Mouse (Mus musculus) limb, embryonic 12.5 days (tissue): Measurements from ENCODE around the gene Shh. TPM values are rescaled to one million over a fixed set of nuclear protein-coding genes. Genes with fewer than 3 reads are reported as not detected.
A peak's percentile ranks its signal among the peaks of the same experiment; 100 is the strongest.

ENCODE experiments used
- ATAC-seq: fragments of 200-750 bp; cut with Nextera tagmentation; 2 replicates; pipeline ENCODE4 v1.8.0; 2017; ENCODE audit warnings: low read depth, moderate TSS enrichment; ENCODE audit not compliant: insufficient number of reproducible peaks, insufficient read depth, low FRiP score, low TSS enrichment
- H3K27ac ChIP-seq: fragments of 300-500 bp; sonication (generic); 2 replicates; pipeline ENCODE4 v1.5.1; 2016; ENCODE audit warnings: mild to moderate bottlenecking, moderate library complexity
- H3K27me3 ChIP-seq: fragments of 300-500 bp; sonication (generic); 2 replicates; pipeline ENCODE4 v1.6.1; 2016; ENCODE audit warnings: mild to moderate bottlenecking, moderate library complexity
- H3K36me3 ChIP-seq: fragments of 300-500 bp; sonication (generic); 2 replicates; pipeline ENCODE4 v1.6.1; 2016; ENCODE audit warnings: mild to moderate bottlenecking, moderate library complexity
- H3K4me1 ChIP-seq: fragments of 300-500 bp; sonication (generic); replicated peaks from 2 replicates; pipeline ENCODE4 v1.6.1; 2016
- H3K4me2 ChIP-seq: fragments of 300-500 bp; sonication (generic); 2 replicates; pipeline ENCODE4 v1.6.1; 2016; ENCODE audit warnings: mild to moderate bottlenecking, moderate library complexity
- H3K4me3 ChIP-seq: fragments of 300-500 bp; sonication (generic); replicated peaks from 2 replicates; pipeline ENCODE4 v1.5.1; 2016; ENCODE audit warnings: mild to moderate bottlenecking
- H3K9ac ChIP-seq: fragments of 300-500 bp; sonication (generic); replicated peaks from 2 replicates; pipeline ENCODE4 v1.6.1; 2016; ENCODE audit warnings: mild to moderate bottlenecking, moderate library complexity
- H3K9me3 ChIP-seq: fragments of 300-500 bp; sonication (generic); 2 replicates; pipeline ENCODE4 v1.6.1; 2016; ENCODE audit warnings: mild to moderate bottlenecking, moderate library complexity
- WGBS: fragments of 180-500 bp; shearing (Covaris S2); methylation state at CpG from one replicate; pipeline ENCODE4 v1.1.7; 2016; 5-methylcytosine and 5-hydroxymethylcytosine counted together
- polyA plus RNA-seq: library from polyadenylated mRNA; unstranded; fragments of >200 nt; fragmentation: Nextera tagmentation; extraction: Ambion mirVana; gene quantifications from 2 replicates; pipeline ENCODE4 v1.2.1, GENCODE M21; 2016

Gene Shh
- polyA plus RNA-seq, 1 experiment from 2014 or later, result 0.08 TPM

DNA sequence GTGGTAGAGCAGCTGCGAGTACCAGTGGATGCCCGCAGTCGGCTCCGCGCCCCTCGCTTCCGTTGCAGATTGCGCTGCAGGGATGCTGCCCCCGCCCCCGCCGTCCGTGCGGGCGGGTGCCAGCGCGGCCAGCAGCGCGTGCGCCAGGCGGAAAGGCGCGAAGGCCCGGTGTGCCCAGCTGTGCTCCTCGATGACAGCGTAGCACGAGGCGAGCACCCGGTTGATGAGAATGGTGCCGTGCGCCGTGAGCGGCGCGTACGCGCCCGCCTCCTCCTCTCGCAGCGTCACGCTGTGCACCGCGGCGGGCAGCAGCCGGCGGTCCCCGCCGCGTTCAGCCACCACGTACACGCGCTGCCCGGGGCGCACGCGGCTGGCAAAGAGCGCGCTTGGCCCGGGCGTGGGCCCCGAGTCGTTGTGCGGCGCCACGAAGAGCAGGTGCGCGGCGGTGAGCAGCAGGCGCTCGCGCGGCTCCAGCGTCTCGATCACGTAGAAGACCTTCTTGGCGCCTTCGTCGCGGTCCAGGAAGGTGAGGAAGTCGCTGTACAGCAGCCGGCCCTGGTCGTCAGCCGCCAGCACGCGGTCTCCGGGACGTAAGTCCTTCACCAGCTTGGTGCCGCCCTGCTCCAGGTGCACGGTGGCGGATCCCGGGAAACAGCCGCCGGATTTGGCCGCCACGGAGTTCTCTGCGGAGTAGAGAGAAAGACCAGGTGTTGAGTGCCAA lies 9.0 kb downstream of the Shh start:
- peak overlapping the region; percentile 45 for H3K4me3 ChIP-seq
- no peak overlapping the region for H3K27ac ChIP-seq
- H3K4me2 ChIP-seq, result peak overlapping the region; percentile 70
- H3K9ac ChIP-seq, result no peak overlapping the region
- H3K9me3 ChIP-seq, result no peaks in the 10 kb centered on the region
- WGBS, result under 1% methylated on average over 92 of the region's 95 CpGs
- no peaks in the 10 kb centered on the region for H3K36me3 ChIP-seq
- no peak for ATAC-seq
- peaks cover 86% of the 10 kb centered on the region for H3K27me3 ChIP-seq
- peaks cover 42% of the 10 kb centered on the region for H3K4me1 ChIP-seq

DNA sequence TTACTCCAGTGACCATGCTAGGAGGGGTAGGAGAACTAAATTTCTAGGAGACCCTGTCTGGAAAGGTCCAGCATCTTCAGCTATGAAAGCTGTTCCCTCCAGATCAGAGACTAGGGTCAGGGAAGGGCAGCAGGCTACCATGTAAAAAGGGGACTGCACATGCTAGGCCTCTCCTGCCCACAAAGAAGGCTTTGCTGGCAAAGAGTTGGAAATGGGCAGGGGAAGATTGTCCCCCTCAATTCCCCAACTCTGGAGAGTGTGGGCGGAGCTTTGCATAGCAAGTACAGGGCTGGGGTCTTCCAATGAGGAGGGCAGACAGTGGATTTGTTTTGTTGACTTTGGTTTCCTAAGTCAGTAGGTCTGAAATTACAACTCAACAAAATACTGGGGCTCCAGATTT lies 10.7 kb downstream of the Shh start:
- H3K9ac ChIP-seq, result no peak overlapping the region
- no peaks in the 10 kb centered on the region for H3K9me3 ChIP-seq
- H3K27ac ChIP-seq, result no peak overlapping the region
- 59% methylated on average over 1 of the region's 1 CpGs for WGBS
- H3K4me3 ChIP-seq, result no peak overlapping the region
- no peaks in the 10 kb centered on the region for H3K36me3 ChIP-seq
- no peak for ATAC-seq
- no peak overlapping the region for H3K4me2 ChIP-seq
- H3K27me3 ChIP-seq, result peaks cover 81% of the 10 kb centered on the region
- peaks cover 36% of the 10 kb centered on the region for H3K4me1 ChIP-seq

- 79% methylated on average over 5 of the region's 5 CpGs for WGBS
- H3K36me3 ChIP-seq, result no peaks in the 10 kb centered on the region
- peaks cover 75% of the 10 kb centered on the region for H3K27me3 ChIP-seq
- H3K27ac ChIP-seq, result no peak overlapping the region
- no peaks in the 10 kb centered on the region for H3K9me3 ChIP-seq
- H3K4me3 ChIP-seq, result no peak overlapping the region
- H3K4me2 ChIP-seq, result no peak overlapping the region
- no peak for ATAC-seq
- peaks cover 32% of the 10 kb centered on the region for H3K4me1 ChIP-seq
- H3K9ac ChIP-seq, result no peak overlapping the region
Observed at GRCm38 (mm10) chr5:28455721-28456120, 11.3 kb downstream of the Shh start.

GRCm38 (mm10) chr5:28454546-28454945 lies 12.5 kb downstream of the Shh start:
- Histone ChIP-seq H3K36me3 (no peaks in the 10 kb centered on the region), H3K27me3 (peaks cover 63% of the 10 kb centered on the region), H3K4me2 (no peak overlapping the region), H3K4me1 (peaks cover 20% of the 10 kb centered on the region), H3K9ac (no peak overlapping the region), H3K4me3 (no peak overlapping the region), H3K27ac (no peak overlapping the region), H3K9me3 (no peaks in the 10 kb centered on the region)
- no peak for ATAC-seq
- WGBS, result 92% methylated on average over 6 of the region's 6 CpGs

GRCm38 (mm10) chr5:28453523-28453922 lies 13.5 kb downstream of the Shh start:
- H3K27me3 ChIP-seq, result peaks cover 53% of the 10 kb centered on the region
- no peak for ATAC-seq
- H3K27ac ChIP-seq, result no peak overlapping the region
- H3K9me3 ChIP-seq, result no peaks in the 10 kb centered on the region
- H3K4me1 ChIP-seq, result peaks cover 10% of the 10 kb centered on the region
- WGBS, result 42% methylated on average over 3 of the region's 3 CpGs
- no peak overlapping the region for H3K4me3 ChIP-seq
- H3K4me2 ChIP-seq, result no peak overlapping the region
- no peak overlapping the region for H3K9ac ChIP-seq
- H3K36me3 ChIP-seq, result no peaks in the 10 kb centered on the region

- Histone ChIP-seq H3K9ac (no peak overlapping the region), H3K9me3 (no peaks in the 10 kb centered on the region), H3K4me2 (no peak overlapping the region), H3K4me3 (no peak overlapping the region), H3K36me3 (no peaks in the 10 kb centered on the region), H3K27me3 (peaks cover 49% of the 10 kb centered on the region), H3K27ac (no peak overlapping the region), H3K4me1 (peaks cover 5% of the 10 kb centered on the region)
- no peak for ATAC-seq
- WGBS, result 81% methylated on average over 5 of the region's 5 CpGs
Observed at GRCm38 (mm10) chr5:28453086-28453485, 14.0 kb downstream of the Shh start.

DNA sequence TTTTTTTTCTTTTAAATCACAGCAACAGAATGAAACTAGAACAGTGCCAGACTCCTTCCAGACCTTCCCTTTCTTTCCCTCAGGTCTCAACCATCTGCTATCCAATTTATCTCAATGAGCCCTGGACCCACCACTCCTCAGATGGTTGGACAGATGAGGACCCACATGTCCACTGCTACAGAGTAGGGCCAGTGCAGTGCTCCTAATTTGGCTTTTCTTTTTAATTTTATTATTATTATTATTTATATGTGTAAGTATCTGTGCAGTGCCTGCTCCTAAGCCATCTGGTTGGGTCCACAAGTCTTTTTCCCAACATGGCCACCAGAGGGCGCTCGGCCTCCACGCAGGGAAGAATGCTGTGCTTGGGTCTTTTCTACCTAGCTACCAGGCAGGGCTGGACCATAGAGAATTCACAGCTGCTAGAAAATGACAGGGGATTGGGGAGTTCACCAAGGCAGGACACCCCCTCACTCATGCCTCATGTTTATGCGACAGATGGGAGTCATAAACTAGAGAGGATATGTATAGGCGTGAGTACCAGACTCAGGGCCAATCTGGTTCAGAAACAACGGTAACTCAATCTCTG lies 15.9 kb downstream of the Shh start:
- Histone ChIP-seq H3K36me3 (no peaks in the 10 kb centered on the region), H3K9ac (no peak overlapping the region), H3K27me3 (peaks cover 33% of the 10 kb centered on the region), H3K4me1 (no peaks in the 10 kb centered on the region), H3K9me3 (no peaks in the 10 kb centered on the region), H3K4me3 (no peak overlapping the region), H3K4me2 (no peak overlapping the region), H3K27ac (no peak overlapping the region)
- 26% methylated on average over 6 of the region's 6 CpGs for WGBS
- peak; percentile 67; the same call in 1 of the 2 replicates for ATAC-seq

DNA sequence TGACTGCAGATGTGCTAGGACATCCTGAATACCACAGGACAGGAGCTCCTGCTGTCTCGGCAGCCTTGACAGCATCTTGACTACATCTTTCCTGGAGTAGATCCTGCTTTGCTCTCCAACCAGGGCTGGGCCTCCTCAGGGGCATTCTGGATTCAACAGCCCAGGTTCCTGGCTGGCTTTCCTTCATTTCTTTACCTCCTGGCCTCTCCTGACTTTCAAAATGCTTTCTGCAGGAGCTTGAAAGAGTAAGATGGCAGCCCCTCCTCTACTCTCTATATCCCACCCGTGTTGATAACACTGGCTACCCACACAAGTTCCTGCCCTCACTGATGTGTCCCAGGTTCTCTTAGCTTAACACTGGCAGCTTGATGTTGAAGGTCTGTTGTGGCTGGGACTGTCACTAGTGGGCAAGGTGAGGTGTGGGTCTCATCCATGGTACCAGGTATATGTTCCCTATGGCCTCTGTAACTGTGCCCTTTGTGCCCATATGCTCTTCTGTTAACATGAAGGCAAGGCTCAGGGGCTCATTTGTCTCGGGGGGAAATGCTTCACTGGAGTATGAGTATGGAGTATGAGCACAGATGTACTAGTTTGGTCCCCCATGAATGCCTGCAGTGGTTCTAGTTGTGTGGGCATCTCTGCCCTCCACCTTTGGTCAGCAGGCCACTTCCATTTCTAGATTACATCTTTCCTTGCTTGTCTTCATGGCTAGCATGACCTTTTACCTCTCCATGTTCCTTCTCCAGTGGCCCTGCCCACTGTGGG lies 16.7 kb downstream of the Shh start:
- no peaks in the 10 kb centered on the region for H3K36me3 ChIP-seq

DNA sequence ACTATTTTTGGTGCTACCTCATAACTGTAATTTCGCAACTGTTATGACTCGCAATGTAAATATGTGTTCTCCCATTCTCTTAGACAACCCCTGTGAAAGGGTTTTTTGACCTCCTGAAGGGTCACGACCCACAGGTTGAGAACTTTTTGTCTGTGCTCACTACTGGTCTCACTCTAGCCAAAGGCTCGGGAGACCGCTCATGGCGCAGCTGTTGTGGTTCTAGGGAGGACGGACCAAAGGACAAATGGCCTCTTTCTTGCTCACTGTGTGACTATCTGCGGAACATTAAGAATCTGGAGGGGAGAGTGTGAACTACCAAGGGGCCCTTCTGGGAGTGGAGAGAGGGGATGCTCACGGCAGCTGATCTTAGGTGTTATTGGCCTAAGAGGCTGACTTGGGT lies 41.1 kb downstream of the Shh start:
- Histone ChIP-seq H3K4me1 (no peaks in the 10 kb centered on the region), H3K36me3 (no peaks in the 10 kb centered on the region), H3K27ac (no peak overlapping the region), H3K9me3 (no peaks in the 10 kb centered on the region), H3K4me3 (no peak overlapping the region), H3K4me2 (no peak overlapping the region), H3K27me3 (no peaks in the 10 kb centered on the region), H3K9ac (no peak overlapping the region)
- WGBS, result 94% methylated on average over 9 of the region's 9 CpGs
- no peak for ATAC-seq

More for the DNA sequence above, 16.7 kb downstream of the Shh start:
- Histone ChIP-seq H3K27me3 (peaks cover 24% of the 10 kb centered on the region), H3K27ac (no peak overlapping the region), H3K4me3 (no peak overlapping the region), H3K4me2 (no peak overlapping the region), H3K9me3 (no peaks in the 10 kb centered on the region), H3K4me1 (no peaks in the 10 kb centered on the region), H3K9ac (no peak overlapping the region)
- ATAC-seq, result no peak
- 54% methylated on average over 3 of the region's 3 CpGs for WGBS

DNA sequence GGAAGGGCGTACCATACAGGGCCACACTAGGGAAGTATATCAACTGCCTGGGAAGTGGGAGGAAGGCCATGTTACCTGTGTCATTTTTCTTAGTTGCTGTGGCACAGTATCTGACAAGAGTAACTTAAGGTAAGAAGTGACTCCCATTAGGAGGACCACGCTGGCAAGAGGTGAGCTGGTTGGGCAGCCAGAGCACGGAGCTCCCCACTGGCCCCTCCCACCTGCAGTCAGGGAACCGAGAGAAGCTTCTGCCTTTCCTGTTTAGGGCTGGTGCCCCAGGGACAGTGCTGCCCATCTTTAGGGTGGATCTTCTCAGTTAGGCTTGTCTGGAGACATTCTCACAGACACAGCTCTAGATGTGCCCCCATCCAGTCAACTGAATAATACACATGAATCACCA lies 43.3 kb downstream of the Shh start:
- WGBS, result 64% methylated on average over 4 of the region's 4 CpGs
- H3K4me3 ChIP-seq, result no peak overlapping the region
- H3K4me2 ChIP-seq, result no peak overlapping the region
- H3K36me3 ChIP-seq, result peaks cover 17% of the 10 kb centered on the region
- H3K9ac ChIP-seq, result no peak overlapping the region
- no peak for ATAC-seq
- no peaks in the 10 kb centered on the region for H3K27me3 ChIP-seq
- no peaks in the 10 kb centered on the region for H3K9me3 ChIP-seq
- no peaks in the 10 kb centered on the region for H3K4me1 ChIP-seq
- H3K27ac ChIP-seq, result no peak overlapping the region

DNA sequence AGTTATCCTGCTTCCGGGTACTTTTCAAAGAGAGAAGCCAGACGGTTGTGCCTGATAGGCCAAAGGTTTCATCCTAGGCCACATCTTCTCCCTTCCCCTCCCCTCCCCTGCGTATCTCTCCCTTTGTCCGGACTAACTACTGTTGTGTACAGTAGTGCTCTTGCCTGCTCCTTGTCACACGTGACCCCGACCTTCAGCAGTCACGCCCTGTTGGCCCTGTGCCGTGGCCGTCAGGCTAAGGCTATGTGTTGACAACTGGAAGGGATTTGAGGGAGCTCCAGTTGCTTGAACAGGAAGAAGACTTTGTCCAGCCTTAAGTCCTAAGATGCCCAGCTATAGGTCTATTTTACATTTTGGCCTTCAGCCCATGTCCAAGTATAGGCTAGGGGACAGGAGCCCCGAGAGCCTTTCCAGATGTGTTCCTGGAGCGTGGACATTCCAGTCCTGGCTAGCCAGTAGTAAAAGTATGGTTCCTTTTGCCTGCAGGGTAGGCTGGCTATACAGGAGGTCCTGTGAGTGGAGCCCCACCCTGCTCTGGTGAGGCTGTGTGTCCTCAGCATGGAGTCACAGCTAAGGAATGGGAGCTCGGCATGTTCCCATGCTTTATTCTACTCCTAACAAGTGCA lies 47.3 kb downstream of the Shh start:
- Histone ChIP-seq H3K27me3 (no peaks in the 10 kb centered on the region), H3K27ac (no peak overlapping the region), H3K36me3 (peaks cover 56% of the 10 kb centered on the region), H3K9me3 (no peaks in the 10 kb centered on the region), H3K9ac (no peak overlapping the region), H3K4me2 (no peak overlapping the region), H3K4me1 (no peaks in the 10 kb centered on the region), H3K4me3 (no peak overlapping the region)
- 93% methylated on average over 12 of the region's 12 CpGs for WGBS
- ATAC-seq, result no peak
